Mouse (Mus musculus) heart, adult 2 months (tissue): ENCODE measurements around the gene Relt.

Source experiments
- CTCF ChIP-seq: fragments of 200-600 bp; IDR thresholded peaks from 2 replicates; pipeline ENCODE4 v1.8.1; 2022; ENCODE audit warnings: antibody characterized with exemption, mild to moderate bottlenecking, moderate library complexity
- POLR2A ChIP-seq: fragments of 200-500 bp; IDR thresholded peaks from 2 replicates; pipeline ENCODE4 v1.6.1; 2011; ENCODE audit warnings: mild to moderate bottlenecking, low read depth, low read length, control low read depth; ENCODE audit not compliant: insufficient read depth

- TF ChIP-seq CTCF (no peak; the same call in 1 of the 2 replicates), POLR2A (no peak)
These were observed 23.3 kb upstream of the Relt start for GRCm38 (mm10) chr7:100886535-100886934.
